Mouse (Mus musculus): ENCODE data around the gene Clps. TPM values are rescaled to one million over a fixed set of nuclear protein-coding genes. Genes with fewer than 3 reads are reported as not detected.

Clps gene
- total and polyA plus RNA-seq, 3 experiments, result not detected

- H3K4me3 ChIP-seq (ENCODE audit: control insufficient read depth in 1 of 2, insufficient read depth in 1 of 2, low read depth in 2 of 2, low read length in 2 of 2), result peak overlapping the region in 1 of 2 experiments; percentile 21; a peak in 1 of 4 replicates
- no peaks in the 10 kb centered on the region for H3K9me3 ChIP-seq (replicated peaks; ENCODE audit: insufficient read depth, low read length)
- no peaks in the 10 kb centered on the region; a peak in 1 of 4 replicates for H3K36me3 ChIP-seq (ENCODE audit: control insufficient read depth in 1 of 2, insufficient read depth in 2 of 2, low read length in 2 of 2)
- H3K27ac ChIP-seq (ENCODE audit: control insufficient read depth, low read depth, low read length), result no peak overlapping the region
- peak; percentile 72 for DNase-seq (ENCODE audit: low read depth, low spot score)
- peaks cover 0 to 4% of the 10 kb centered on the region in 2 experiments; a peak in 2 of 4 replicates for H3K4me1 ChIP-seq (ENCODE audit: control insufficient read depth in 1 of 2, insufficient read depth in 2 of 2, low read length in 2 of 2)
- no peak overlapping the region for H3K9ac ChIP-seq (ENCODE audit: control insufficient read depth, low read depth, low read length, poor library complexity, severe bottlenecking)
- H3K27me3 ChIP-seq (ENCODE audit: control insufficient read depth in 1 of 2, insufficient read depth in 2 of 2, low read length in 2 of 2), result no peaks in the 10 kb centered on the region; a peak in 2 of 4 replicates
- H3K79me2 ChIP-seq (ENCODE audit: control insufficient read depth, insufficient read depth, low read length, poor library complexity), result no peaks in the 10 kb centered on the region
- TF ChIP-seq ETS1 (IDR thresholded peaks at IDR 0.05; ENCODE audit: low read depth, low read length) (peak; percentile 59), TAL1 (IDR thresholded peaks at IDR 0.05; ENCODE audit: low read length) (no peak), CTCF (IDR thresholded peaks at IDR 0.05 in 2 of 3, conservative IDR thresholded peaks at IDR 0.05 in 1 of 3; ENCODE audit: control insufficient read depth in 1 of 3, insufficient read depth in 1 of 3, low read depth in 2 of 3, low read length in 3 of 3, poor library complexity in 1 of 3, severe bottlenecking in 1 of 3) (no peak), TBP (IDR thresholded peaks at IDR 0.05; ENCODE audit: low read depth, low read length) (no peak), USF2 (IDR thresholded peaks at IDR 0.05; ENCODE audit: borderline replicate concordance in 1 of 2, insufficient read depth in 1 of 2, low read depth in 1 of 2, low read length in 2 of 2) (peak; percentile 33 to 75; a peak in 2 of 4 replicates), CHD2 (IDR thresholded peaks at IDR 0.05; ENCODE audit: low read length) (no peak), EP300 (IDR thresholded peaks at IDR 0.05; ENCODE audit: low read depth in 1 of 2, low read length in 2 of 2) (peak in 1 of 2 experiments; percentile 22; a peak in 1 of 4 replicates), NELFE (IDR thresholded peaks at IDR 0.05; ENCODE audit: low read depth, low read length) (no peak), BHLHE40 (IDR thresholded peaks at IDR 0.05; ENCODE audit: borderline replicate concordance, low read depth, low read length) (peak; percentile 39; the same call in 1 of the 2 replicates), SIN3A (IDR thresholded peaks at IDR 0.05; ENCODE audit: low read length) (0 out of 2 replicates have a peak, but pooled peaks have one; percentile 20), MAFK (IDR thresholded peaks at IDR 0.05; ENCODE audit: borderline replicate concordance, low read depth, low read length) (no peak), UBTF (IDR thresholded peaks at IDR 0.05; ENCODE audit: borderline replicate concordance, insufficient read depth, low read depth, low read length) (no peak), ELF1 (IDR thresholded peaks at IDR 0.05; ENCODE audit: low read depth, low read length) (0 out of 2 replicates have a peak, but pooled peaks have one; percentile 23), HCFC1 (IDR thresholded peaks at IDR 0.05; ENCODE audit: low read depth, low read length) (no peak), MAX (IDR thresholded peaks at IDR 0.05; ENCODE audit: low read length) (peak; percentile 71), MAZ (IDR thresholded peaks at IDR 0.05; ENCODE audit: low read depth, low read length) (no peak), GABPA (IDR thresholded peaks at IDR 0.05; ENCODE audit: low read depth, low read length) (no peak), MXI1 (IDR thresholded peaks at IDR 0.05; ENCODE audit: low read depth, low read length) (0 out of 2 replicates have a peak, but pooled peaks have one; percentile 37), ZMIZ1 (IDR thresholded peaks at IDR 0.05; ENCODE audit: low read depth, low read length) (no peak), NRF1 (IDR thresholded peaks at IDR 0.05; ENCODE audit: insufficient read depth, low read depth, low read length, poor library complexity, severe bottlenecking) (no peak), ZKSCAN1 (IDR thresholded peaks at IDR 0.05; ENCODE audit: low read depth, low read length) (no peak), POLR2AphosphoS2 (IDR thresholded peaks at IDR 0.05; ENCODE audit: low read length) (no peak), MYC (IDR thresholded peaks at IDR 0.05; ENCODE audit: low read depth, low read length) (no peak), CHD1 (IDR thresholded peaks at IDR 0.05; ENCODE audit: low read depth, low read length) (no peak), ZNF384 (IDR thresholded peaks at IDR 0.05; ENCODE audit: low read depth, low read length) (no peak), KAT2A (conservative IDR thresholded peaks at IDR 0.05; ENCODE audit: low read depth, low read length) (no peak), RAD21 (IDR thresholded peaks at IDR 0.05; ENCODE audit: low read depth, low read length) (no peak), USF1 (IDR thresholded peaks at IDR 0.05; ENCODE audit: low read depth, low read length) (peak; percentile 96), TCF12 (IDR thresholded peaks at IDR 0.05; ENCODE audit: low read depth, low read length) (no peak), GATA1 (IDR thresholded peaks at IDR 0.05; ENCODE audit: low read depth, low read length) (no peak), E2F4 (IDR thresholded peaks at IDR 0.05; ENCODE audit: borderline replicate concordance, low read depth, low read length) (no peak), POLR2AphosphoS5 (IDR thresholded peaks at IDR 0.05; ENCODE audit: borderline replicate concordance, low read depth, low read length) (no peak), RCOR1 (IDR thresholded peaks at IDR 0.05; ENCODE audit: low read depth, low read length) (no peak), MYB (IDR thresholded peaks at IDR 0.05; ENCODE audit: low read depth, low read length) (no peak)
Measured at GRCm38 (mm10) chr17:28556635-28557396, 3.8 kb downstream of the Clps start.
